Mouse (Mus musculus) lung, postnatal 0 days (tissue): Measurements from ENCODE around the gene Elk4.

Source experiments
- CTCF ChIP-seq: IDR thresholded peaks from 2 replicates; pipeline ENCODE4 v1.5.1; 2016; ENCODE audit warnings: antibody characterized with exemption, mild to moderate bottlenecking
- EP300 ChIP-seq: IDR thresholded peaks from 2 replicates; pipeline ENCODE4 v1.6.1; 2016; ENCODE audit warnings: antibody characterized with exemption, mild to moderate bottlenecking, control low read depth

- TF ChIP-seq CTCF (no peak), EP300 (no peak)
Observed at GRCm38 (mm10) chr1:132054387-132054786, 47.0 kb downstream of the Elk4 start.
